Mouse (Mus musculus) ES-E14 (cell line): Measurements from ENCODE around the gene Eef1g.

Experiments
- CHD2 ChIP-seq: IDR thresholded peaks from 2 replicates; pipeline ENCODE4 v1.6.1; 2014; ENCODE audit warnings: mild to moderate bottlenecking, low read depth, low read length, inconsistent platforms
- MAFK ChIP-seq: IDR thresholded peaks from 2 replicates; pipeline ENCODE4 v1.6.1; 2014; ENCODE audit warnings: mild to moderate bottlenecking, low read depth, low read length, inconsistent platforms; ENCODE audit not compliant: insufficient read depth
- ZC3H11A ChIP-seq: IDR thresholded peaks from 2 replicates; pipeline ENCODE4 v1.6.1; 2012; ENCODE audit warnings: low read depth, mild to moderate bottlenecking, inconsistent platforms, low read length, borderline replicate concordance
- ZNF384 ChIP-seq: IDR thresholded peaks from 2 replicates; pipeline ENCODE4 v1.6.1; 2012; ENCODE audit warnings: low read depth, low read length, inconsistent platforms

GRCm38 (mm10) chr19:8987816-8988215 lies 21.0 kb downstream of the Eef1g start:
- TF ChIP-seq ZC3H11A: no peak
- no peak for TF ChIP-seq ZNF384
- TF ChIP-seq CHD2: no peak
- no peak for TF ChIP-seq MAFK
